ENCODE assay signal across 17 mouse cellular contexts in the genomic region with DNA sequence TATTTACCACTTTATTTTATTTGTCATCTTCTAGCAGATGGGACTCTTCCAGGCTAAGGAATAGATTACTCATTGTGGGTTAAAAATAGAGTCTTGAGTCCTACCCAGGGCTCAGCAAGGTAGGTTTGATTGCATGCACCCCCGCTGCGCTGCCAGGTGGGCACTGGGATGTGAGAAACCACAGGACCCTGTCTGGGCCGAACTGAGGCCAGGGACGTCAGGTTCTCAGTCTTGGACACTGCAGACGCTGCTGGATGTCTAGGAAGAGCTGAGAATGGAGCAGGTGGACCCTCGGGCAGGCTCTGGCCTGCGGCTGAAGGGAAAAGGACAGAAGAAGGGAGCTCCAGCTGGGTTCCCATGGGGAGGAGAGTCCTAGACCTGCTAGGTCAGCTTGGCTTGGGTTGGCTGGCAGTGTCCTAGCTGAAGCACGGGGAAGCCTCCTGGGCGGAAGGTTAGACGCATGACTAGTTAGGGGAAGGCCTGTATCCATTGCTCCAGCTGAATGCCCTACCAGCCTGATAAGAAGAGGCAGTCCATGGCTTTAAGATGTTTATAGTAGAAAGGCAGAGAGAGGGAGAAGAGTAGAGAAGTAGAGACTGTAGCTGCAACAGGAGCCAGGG.
DNase-seq lines count a peak whose midpoint lies in the region; ATAC-seq and TF ChIP-seq lines count a peak whose summit lies in the region.
"Had no signal": no experiment of that assay in that cellular context is flagged by ENCODE, and none has a peak within 500 bp of the region (broad histone marks: within the 10 kb centered on the region; RNA-seq: fewer than 3 reads in every experiment).

No protein-coding gene starts in this region.

- no peaks in the 10 kb centered on the region for H3K9me3 ChIP-seq in heart, embryonic 15.5 days (replicated peaks)
- H3K9me3 ChIP-seq: embryonic facial prominence, embryonic 12.5 days; stomach, embryonic 15.5 days had no signal

- no peaks in the 10 kb centered on the region for H3K36me3 ChIP-seq in heart, embryonic 15.5 days
- H3K36me3 ChIP-seq: embryonic facial prominence, embryonic 12.5 days; stomach, embryonic 15.5 days had no signal

- no peak overlapping the region for H3K4me3 ChIP-seq in heart, embryonic 15.5 days
- H3K4me3 ChIP-seq: embryonic facial prominence, embryonic 12.5 days; gastrocnemius, adult 2 months; stomach, embryonic 15.5 days had no signal

- H3K9ac ChIP-seq in heart, embryonic 15.5 days = no peak overlapping the region
- H3K9ac ChIP-seq: embryonic facial prominence, embryonic 12.5 days; forebrain, postnatal 0 days; stomach, embryonic 15.5 days had no signal

- in situ Hi-C loops in Patski (cut with MboI; ENCODE audit: low pct_unique_long_range_greater_than_20kb) = no loop called here

- peaks cover 44% of the 10 kb centered on the region for H3K4me1 ChIP-seq in heart, embryonic 15.5 days (replicated peaks)
- H3K4me1 ChIP-seq: stomach, embryonic 15.5 days had no signal

- no peak overlapping the region for H3K4me2 ChIP-seq in heart, embryonic 15.5 days
- H3K4me2 ChIP-seq: embryonic facial prominence, embryonic 12.5 days; stomach, embryonic 15.5 days had no signal

- DNase-seq in heart, adult 8-10 months (ENCODE audit: low spot score) = no peak
- DNase-seq in Patski (ENCODE audit: low read depth, low spot score) = no peak
- peak; percentile 74 to 75 for DNase-seq in cerebellum, adult 18-20 months
- peak; percentile 75 to 78 for DNase-seq in cerebellum, postnatal 36 days
- DNase-seq in urinary bladder, adult 2 months (ENCODE audit: low spot score) = no peak
- no peak for DNase-seq in urinary bladder, postnatal 36 days (ENCODE audit: low spot score in 2 of 2)
- no peak for DNase-seq in layer of hippocampus, adult 9-10 months (ENCODE audit: low spot score)
- DNase-seq: forebrain, postnatal 0 days; gastrocnemius, adult 2 months; heart, postnatal 4 days; lung, postnatal 10 days; right cerebral cortex, adult 18-20 months; spleen, adult 18-20 months had no signal

- 86% methylated on average over 10 of the region's 10 CpGs for WGBS in heart, embryonic 15.5 days

- H3K27ac ChIP-seq in heart, embryonic 15.5 days = peak overlapping the region; percentile 7; the same call in 1 of the 2 replicates
- H3K27ac ChIP-seq: embryonic facial prominence, embryonic 12.5 days; gastrocnemius, adult 2 months; stomach, embryonic 15.5 days had no signal

- ATAC-seq in heart, embryonic 15.5 days (replicated peaks; ENCODE audit: insufficient number of reproducible peaks, insufficient read depth, low FRiP score, low read depth) = no peak
- peak; percentile 11 for ATAC-seq in Patski
- ATAC-seq: forebrain, postnatal 0 days; midbrain, embryonic 16.5 days had no signal

- CTCF ChIA-PET in Patski (lab: Charles Lee) = interaction anchor here (1.4 to 7.3 kb wide), 3 partner anchors 13 to 72 kb away, joined by 3 to 48 read pairs (median 5); no protein-coding TSS in a partner anchor

- POLR2A ChIA-PET in Patski (lab: Charles Lee) = interaction anchor here (0.8 to 1.9 kb wide), 3 partner anchors 71 to 81 kb away, joined by 3 to 4 read pairs (median 3); no protein-coding TSS in a partner anchor

- no peak for TF ChIP-seq CTCF in Patski (IDR thresholded peaks at IDR 0.05)

- no peaks in the 10 kb centered on the region for H3K27me3 ChIP-seq in heart, embryonic 15.5 days
- no peaks in the 10 kb centered on the region for H3K27me3 ChIP-seq in Patski
- H3K27me3 ChIP-seq: embryonic facial prominence, embryonic 12.5 days; stomach, embryonic 15.5 days had no signal

Comparison
In these comparisons a context has a peak if more than half of its experiments do, and no peak if none do; other contexts are left out.
1. DNase-seq: peak in cerebellum, adult 18-20 months (2 of 2) and cerebellum, postnatal 36 days (2 of 2); none in heart, adult 8-10 months (single experiment), Patski (single experiment), urinary bladder, adult 2 months (single experiment), urinary bladder, postnatal 36 days (0 of 2) and layer of hippocampus, adult 9-10 months (single experiment).